Mouse (Mus musculus): ENCODE results near the gene Rbfox1. TPM values are rescaled to one million over a fixed set of nuclear protein-coding genes. Genes with fewer than 3 reads are reported as not detected.

Gene Rbfox1
- polyA plus RNA-seq, 1 experiment from 2014 or later = 3.1 TPM

GRCm38 (mm10) chr16:7446791-7447290, 1561.7 kb downstream of the Rbfox1 start:
- no peaks in the 10 kb centered on the region for H3K9me3 ChIP-seq (replicated peaks; ENCODE audit: control insufficient read depth, low read length)
- 77% methylated on average over 1 of the region's 1 CpGs for WGBS (ENCODE audit: insufficient replicate concordance)
- no peak overlapping the region for H3K4me3 ChIP-seq (ENCODE audit: low read depth, low read length)
- no peaks in the 10 kb centered on the region for H3K27me3 ChIP-seq (ENCODE audit: control insufficient read depth, insufficient read depth, low read length)
- no peak overlapping the region for H3K9ac ChIP-seq (ENCODE audit: low read depth, low read length)
- no peak overlapping the region for H3K27ac ChIP-seq (ENCODE audit: low read depth, low read length)
- no peaks in the 10 kb centered on the region for H3K4me1 ChIP-seq (ENCODE audit: control insufficient read depth, insufficient read depth, low read length)
- H3K4me2 ChIP-seq = no peak overlapping the region
- no peaks in the 10 kb centered on the region for H3K36me3 ChIP-seq (ENCODE audit: control insufficient read depth, insufficient read depth, low read length)
- ATAC-seq (replicated peaks; ENCODE audit: insufficient number of reproducible peaks, low FRiP score, low TSS enrichment) = no peak

DNA sequence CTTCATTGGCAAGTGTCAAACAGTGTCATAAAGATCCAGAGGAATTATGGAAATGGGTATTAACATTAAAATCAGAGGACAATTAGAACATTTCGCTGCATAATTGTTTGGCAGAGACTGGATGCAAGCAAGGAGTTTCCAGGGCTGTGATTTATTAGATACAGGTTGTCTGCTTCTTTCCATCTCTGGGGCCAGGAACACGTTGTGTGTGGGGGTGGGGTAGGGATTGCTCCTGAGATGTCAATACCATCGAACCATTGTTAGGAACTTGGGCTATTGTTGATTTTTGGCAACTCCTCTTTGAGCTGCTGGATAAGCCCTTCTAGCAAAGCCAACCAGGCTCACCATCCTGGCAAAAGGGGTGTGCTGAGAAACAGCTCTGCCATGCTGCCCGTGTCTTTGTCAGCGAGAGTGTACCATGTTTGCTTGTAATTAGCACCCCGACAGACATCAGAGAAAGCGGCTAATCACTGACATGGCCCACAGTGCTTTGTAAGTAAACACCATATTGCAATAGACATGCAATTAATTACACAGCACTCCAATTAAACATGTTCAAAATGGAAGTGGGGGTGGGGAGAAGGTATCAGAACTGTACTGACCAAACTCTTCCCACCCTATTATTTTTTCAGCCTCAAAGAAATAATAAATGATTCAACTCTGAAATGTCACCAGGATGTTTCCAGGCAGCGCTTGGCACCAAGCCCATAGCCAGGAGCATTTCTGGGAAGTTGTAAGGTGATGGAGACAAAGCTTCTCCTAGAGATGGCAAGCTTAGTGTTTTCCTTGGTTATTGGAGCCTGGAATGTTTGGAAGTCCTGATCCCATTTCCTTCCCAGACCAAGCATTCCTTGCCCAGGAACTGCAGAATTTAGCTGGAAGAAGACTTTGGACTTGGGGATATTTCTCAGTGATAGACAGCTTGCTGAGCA, 1562.8 kb downstream of the Rbfox1 start:
- Histone ChIP-seq H3K4me2 (no peak overlapping the region), H3K4me3 (ENCODE audit: low read depth, low read length) (no peak overlapping the region), H3K4me1 (ENCODE audit: control insufficient read depth, insufficient read depth, low read length) (no peaks in the 10 kb centered on the region), H3K36me3 (ENCODE audit: control insufficient read depth, insufficient read depth, low read length) (no peaks in the 10 kb centered on the region), H3K27me3 (ENCODE audit: control insufficient read depth, insufficient read depth, low read length) (no peaks in the 10 kb centered on the region), H3K27ac (ENCODE audit: low read depth, low read length) (no peak overlapping the region), H3K9ac (ENCODE audit: low read depth, low read length) (no peak overlapping the region), H3K9me3 (replicated peaks; ENCODE audit: control insufficient read depth, low read length) (no peaks in the 10 kb centered on the region)
- WGBS (ENCODE audit: insufficient replicate concordance) = 68% methylated on average over 8 of the region's 8 CpGs
- ATAC-seq (replicated peaks; ENCODE audit: insufficient number of reproducible peaks, low FRiP score, low TSS enrichment) = no peak

DNA sequence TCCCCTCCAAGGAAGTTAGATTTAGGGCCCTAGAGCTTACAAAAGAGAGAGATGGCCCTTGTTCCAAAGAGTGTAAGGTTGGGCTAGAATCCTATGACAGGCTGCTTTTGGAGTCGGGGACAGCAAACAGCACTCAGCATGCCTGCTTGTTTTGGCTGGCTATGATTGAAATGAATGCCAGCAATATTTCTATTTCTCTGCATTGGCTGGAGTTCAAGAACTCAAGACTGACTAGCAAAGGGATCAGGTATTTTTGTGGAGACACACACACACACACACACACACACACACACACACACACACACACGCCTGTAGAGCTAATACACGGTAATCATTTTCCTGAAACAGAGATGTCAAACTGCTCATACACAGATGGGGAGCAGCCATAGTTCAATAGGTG, 1566.0 kb downstream of the Rbfox1 start:
- no peak overlapping the region for H3K4me3 ChIP-seq (ENCODE audit: low read depth, low read length)
- no peak overlapping the region for H3K4me2 ChIP-seq
- H3K9ac ChIP-seq (ENCODE audit: low read depth, low read length) = no peak overlapping the region
- H3K36me3 ChIP-seq (ENCODE audit: control insufficient read depth, insufficient read depth, low read length) = no peaks in the 10 kb centered on the region
- WGBS (ENCODE audit: insufficient replicate concordance) = 84% methylated on average over 3 of the region's 3 CpGs
- H3K4me1 ChIP-seq (ENCODE audit: control insufficient read depth, insufficient read depth, low read length) = no peaks in the 10 kb centered on the region
- no peaks in the 10 kb centered on the region for H3K27me3 ChIP-seq (ENCODE audit: control insufficient read depth, insufficient read depth, low read length)
- ATAC-seq (replicated peaks; ENCODE audit: insufficient number of reproducible peaks, low FRiP score, low TSS enrichment) = no peak
- no peaks in the 10 kb centered on the region for H3K9me3 ChIP-seq (replicated peaks; ENCODE audit: control insufficient read depth, low read length)
- H3K27ac ChIP-seq (ENCODE audit: low read depth, low read length) = no peak overlapping the region

GRCm38 (mm10) chr16:7457571-7457970, 1572.4 kb downstream of the Rbfox1 start:
- Histone ChIP-seq H3K4me1 (ENCODE audit: control insufficient read depth, insufficient read depth, low read length) (no peaks in the 10 kb centered on the region), H3K27ac (ENCODE audit: low read depth, low read length) (no peak overlapping the region), H3K36me3 (ENCODE audit: control insufficient read depth, insufficient read depth, low read length) (no peaks in the 10 kb centered on the region), H3K9ac (ENCODE audit: low read depth, low read length) (no peak overlapping the region), H3K4me3 (ENCODE audit: low read depth, low read length) (no peak overlapping the region), H3K27me3 (ENCODE audit: control insufficient read depth, insufficient read depth, low read length) (no peaks in the 10 kb centered on the region), H3K4me2 (no peak overlapping the region), H3K9me3 (replicated peaks; ENCODE audit: control insufficient read depth, low read length) (no peaks in the 10 kb centered on the region)
- no peak for ATAC-seq (replicated peaks; ENCODE audit: insufficient number of reproducible peaks, low FRiP score, low TSS enrichment)
- WGBS (ENCODE audit: insufficient replicate concordance) = 84% methylated on average over 4 of the region's 4 CpGs
